Mouse (Mus musculus) megakaryocyte, embryonic 14.5 days (primary cell): ENCODE measurements around the gene Dnah6.

Experiments used
- FLI1 ChIP-seq: IDR thresholded peaks from 2 replicates; pipeline ENCODE4 v1.6.1; 2012; ENCODE audit warnings: low read length, inconsistent platforms, mixed read lengths
- GATA1 ChIP-seq: IDR thresholded peaks from 3 replicates; pipeline ENCODE4 v1.6.1; 2012; ENCODE audit warnings: mixed read lengths, low read length, inconsistent platforms, borderline replicate concordance

GRCm38 (mm10) chr6:73234302-73234900, 12.9 kb upstream of the Dnah6 start:
- no peak for TF ChIP-seq GATA1
- TF ChIP-seq FLI1, result no peak
